Mouse (Mus musculus): ENCODE data around the gene C87436.
"Not testable (repeated sequence)": the region's sequence is repeated elsewhere in the genome, so short reads cannot be mapped to it uniquely, and the experiment has no call there.

Gene C87436

GRCm38 (mm10) chr6:86481871-86482270 lies 43.7 kb downstream of the C87436 start:
- in situ Hi-C loops (cut with MseI, MboI), result no loop called here

- in situ Hi-C loops (cut with MseI, MboI), result no loop called here
Observed at GRCm38 (mm10) chr6:86485943-86486640, 47.9 kb downstream of the C87436 start.

GRCm38 (mm10) chr6:86487358-86488148 lies 49.4 kb downstream of the C87436 start:
- in situ Hi-C loops (cut with MseI, MboI), result no loop called here

GRCm38 (mm10) chr6:86488149-86488485 lies 49.9 kb downstream of the C87436 start:
- in situ Hi-C loops (cut with MseI, MboI), result no loop called here

- in situ Hi-C loops (cut with MseI, MboI), result no loop called here
Observed at GRCm38 (mm10) chr6:86489945-86490344, 51.8 kb downstream of the C87436 start.

- in situ Hi-C loops (cut with MseI, MboI), result not testable (repeated sequence)
Observed at GRCm38 (mm10) chr6:86490413-86490812, 52.2 kb downstream of the C87436 start.

- in situ Hi-C loops (cut with MseI, MboI), result no loop called here
Observed at GRCm38 (mm10) chr6:86493469-86494263, 55.5 kb downstream of the C87436 start.

GRCm38 (mm10) chr6:86494767-86495166 lies 56.6 kb downstream of the C87436 start:
- in situ Hi-C loops (cut with MseI, MboI), result no loop called here

- in situ Hi-C loops (cut with MseI, MboI), result no loop called here
Observed at GRCm38 (mm10) chr6:86495661-86496060, 57.5 kb downstream of the C87436 start.

- in situ Hi-C loops (cut with MseI, MboI), result no loop called here
Observed at GRCm38 (mm10) chr6:86496127-86496526, 58.0 kb downstream of the C87436 start.

- in situ Hi-C loops (cut with MseI, MboI), result no loop called here
Observed at GRCm38 (mm10) chr6:86496585-86496984, 58.4 kb downstream of the C87436 start.

- in situ Hi-C loops (cut with MseI, MboI), result no loop called here
Observed at GRCm38 (mm10) chr6:86497071-86497815, 59.1 kb downstream of the C87436 start.

GRCm38 (mm10) chr6:86497942-86498732 lies 60.0 kb downstream of the C87436 start:
- in situ Hi-C loops (cut with MseI, MboI), result no loop called here

GRCm38 (mm10) chr6:86499571-86500109 lies 61.5 kb downstream of the C87436 start:
- in situ Hi-C loops (cut with MseI, MboI), result no loop called here

- in situ Hi-C loops (cut with MseI, MboI), result no loop called here
Observed at GRCm38 (mm10) chr6:86503513-86503912, 65.3 kb downstream of the C87436 start.

GRCm38 (mm10) chr6:86505671-86506070 lies 67.5 kb downstream of the C87436 start:
- in situ Hi-C loops (cut with MseI, MboI), result no loop called here

- in situ Hi-C loops (cut with MseI, MboI), result no loop called here
Observed at GRCm38 (mm10) chr6:86506309-86506708, 68.1 kb downstream of the C87436 start.

- in situ Hi-C loops (cut with MseI, MboI), result no loop called here
Observed at GRCm38 (mm10) chr6:86507116-86507515, 68.9 kb downstream of the C87436 start.

- in situ Hi-C loops (cut with MseI, MboI), result no loop called here
Observed at GRCm38 (mm10) chr6:86508736-86509135, 70.6 kb downstream of the C87436 start.

- in situ Hi-C loops (cut with MseI, MboI), result no loop called here
Observed at GRCm38 (mm10) chr6:86509194-86509865, 71.2 kb downstream of the C87436 start.
